Mouse (Mus musculus) frontal cortex, adult 2 months (tissue): ENCODE measurements around the gene Ces1c. TPM values are rescaled to one million over a fixed set of nuclear protein-coding genes. Genes with fewer than 3 reads are reported as not detected.

Experiments
- polyA plus RNA-seq: library from polyadenylated mRNA; depleted of rRNA; stranded (reverse); fragments of >200 nt; gene quantifications from 2 replicates; pipeline ENCODE4 v1.2.3, GENCODE M21; 2012; rRNA removed

Gene Ces1c
- polyA plus RNA-seq, 1 experiment = 0.08 TPM

Other genes with a start within 250 kb of the Ces1c start
- gene Capns2, start 229.9 kb downstream of the Ces1c start, polyA plus RNA-seq = 0.64 and 0.76 TPM in 2 replicates
- 0.02 and 0.08 TPM in 2 replicates for gene Slc6a2, start 171.2 kb downstream of the Ces1c start, polyA plus RNA-seq
- gene Ces1a, start 83.1 kb downstream of the Ces1c start, polyA plus RNA-seq = 0.04 TPM in 2 replicates
- gene Ces1b, start 51.3 kb downstream of the Ces1c start, polyA plus RNA-seq = not detected in 2 replicates
- 0.12 and 1.6 TPM in 2 replicates for gene Ces1d, start 66.6 kb upstream of the Ces1c start, polyA plus RNA-seq
- 0.04 TPM in 1 of 2 replicates, not detected in the other for gene Ces1e, start 98.3 kb upstream of the Ces1c start, polyA plus RNA-seq
- 0.14 and 0.23 TPM in 2 replicates for gene Ces1f, start 148.5 kb upstream of the Ces1c start, polyA plus RNA-seq
- not detected in 2 replicates for gene Ces1g, start 206.0 kb upstream of the Ces1c start, polyA plus RNA-seq
- not detected in 2 replicates for gene Ces1h, start 248.4 kb upstream of the Ces1c start, polyA plus RNA-seq